Comparison of ENCODE assay signal across 11 mouse cellular contexts in genomic region chr4:65217651-65218364, GRCm38 (mm10).
A peak's percentile ranks its signal among the peaks of the same experiment; 100 is the strongest.
DNase-seq lines count a peak whose midpoint lies in the region; ATAC-seq and TF ChIP-seq lines count a peak whose summit lies in the region.
"Had no signal": no experiment of that assay in that cellular context is flagged by ENCODE, and none has a peak within 500 bp of the region (broad histone marks: within the 10 kb centered on the region; RNA-seq: fewer than 3 reads in every experiment).

No protein-coding gene starts in this region.

- no peaks in the 10 kb centered on the region for H3K36me3 ChIP-seq in heart, embryonic 15.5 days
- H3K36me3 ChIP-seq in lung, embryonic 16.5 days (ENCODE audit: control insufficient read depth, insufficient read depth, low read length): no peaks in the 10 kb centered on the region
- H3K36me3 ChIP-seq in embryonic facial prominence, embryonic 12.5 days: no peaks in the 10 kb centered on the region
- H3K36me3 ChIP-seq in limb, embryonic 14.5 days (ENCODE audit: control insufficient read depth, insufficient read depth, low read length): no peaks in the 10 kb centered on the region

- H3K27ac ChIP-seq in heart, embryonic 15.5 days: no peak overlapping the region
- H3K27ac ChIP-seq in lung, embryonic 16.5 days (ENCODE audit: low read length): peak overlapping the region; percentile 23
- peak overlapping the region; percentile 54 for H3K27ac ChIP-seq in embryonic facial prominence, embryonic 12.5 days
- H3K27ac ChIP-seq in limb, embryonic 14.5 days (replicated peaks; ENCODE audit: low read depth, low read length): no peak overlapping the region

- H3K4me3 ChIP-seq in heart, embryonic 15.5 days: no peak overlapping the region
- H3K4me3 ChIP-seq in lung, embryonic 16.5 days (ENCODE audit: low read length): no peak overlapping the region
- no peak overlapping the region for H3K4me3 ChIP-seq in lung, adult 2 months (replicated peaks; ENCODE audit: extremely low read depth, low read depth, low read length)
- H3K4me3 ChIP-seq in embryonic facial prominence, embryonic 12.5 days: no peak overlapping the region
- no peak overlapping the region for H3K4me3 ChIP-seq in limb, embryonic 14.5 days (replicated peaks; ENCODE audit: low read length)

- no peak overlapping the region for H3K9ac ChIP-seq in heart, embryonic 15.5 days
- H3K9ac ChIP-seq in lung, embryonic 16.5 days (ENCODE audit: low read length): no peak overlapping the region
- H3K9ac ChIP-seq in embryonic facial prominence, embryonic 12.5 days: no peak overlapping the region; the same call in 1 of the 2 replicates
- H3K9ac ChIP-seq in limb, embryonic 14.5 days (ENCODE audit: low read depth, low read length, severe bottlenecking): no peak overlapping the region

- DNase-seq in heart, postnatal 25 days (ENCODE audit: low spot score): no peak
- no peak for DNase-seq in lung, adult 2 months
- peak; percentile 40 for DNase-seq in limb, embryonic 14.5 days (ENCODE audit: low spot score)
- DNase-seq in thymus, postnatal 10 days (ENCODE audit: low spot score in 2 of 2): no peak
- no peak for DNase-seq in adrenal gland, postnatal 10 days
- DNase-seq: gastrocnemius, postnatal 25 days; thymus, postnatal 4 days had no signal

- TF ChIP-seq CTCF in lung, adult 2 months (IDR thresholded peaks at IDR 0.05; ENCODE audit: insufficient read depth, low read length): no peak

- 0 out of 2 replicates have a peak overlapping the region, but pooled peaks have one; percentile 5 for H3K4me2 ChIP-seq in heart, embryonic 15.5 days
- peak overlapping the region; percentile 26 for H3K4me2 ChIP-seq in lung, embryonic 16.5 days (ENCODE audit: low read depth, low read length)
- H3K4me2 ChIP-seq in embryonic facial prominence, embryonic 12.5 days (replicated peaks): peak overlapping the region; percentile 37
- peak overlapping the region; percentile 25 for H3K4me2 ChIP-seq in limb, embryonic 14.5 days (replicated peaks; ENCODE audit: low read depth, low read length, severe bottlenecking)

- H3K9me3 ChIP-seq in heart, embryonic 15.5 days (replicated peaks): no peaks in the 10 kb centered on the region
- no peaks in the 10 kb centered on the region for H3K9me3 ChIP-seq in lung, embryonic 16.5 days (ENCODE audit: control insufficient read depth, low read length)
- no peaks in the 10 kb centered on the region for H3K9me3 ChIP-seq in embryonic facial prominence, embryonic 12.5 days
- no peaks in the 10 kb centered on the region for H3K9me3 ChIP-seq in limb, embryonic 14.5 days (ENCODE audit: control insufficient read depth, low read length)

- 34% methylated on average over 9 of the region's 9 CpGs for WGBS in heart, embryonic 15.5 days
- 13% methylated on average over 9 of the region's 9 CpGs for WGBS in lung, embryonic 16.5 days
- WGBS in lung, adult 2 months: 22% methylated on average over 9 of the region's 9 CpGs
- 17% methylated on average over 9 of the region's 9 CpGs for WGBS in embryonic facial prominence, embryonic 12.5 days
- WGBS in limb, embryonic 14.5 days: 6% methylated on average over 9 of the region's 9 CpGs

- TF ChIP-seq POLR2A in lung, adult 2 months (IDR thresholded peaks at IDR 0.05; ENCODE audit: borderline replicate concordance, extremely low read depth, low read depth, low read length): no peak
- TF ChIP-seq POLR2A in limb, embryonic 14.5 days (IDR thresholded peaks at IDR 0.05; ENCODE audit: borderline replicate concordance, extremely low read depth, insufficient read depth, insufficient read length): no peak

- no peak for ATAC-seq in heart, embryonic 15.5 days (replicated peaks; ENCODE audit: insufficient number of reproducible peaks, insufficient read depth, low FRiP score, low read depth)
- ATAC-seq in lung, embryonic 16.5 days (ENCODE audit: low read depth): peak; percentile 96
- 0 out of 2 replicates have a peak, but pooled peaks have one; percentile 56 for ATAC-seq in embryonic facial prominence, embryonic 12.5 days (ENCODE audit: insufficient number of reproducible peaks, insufficient read depth, low FRiP score, low TSS enrichment)
- ATAC-seq in limb, embryonic 14.5 days (ENCODE audit: low FRiP score, low read depth): peak; percentile 55; the same call in 1 of the 2 replicates
- ATAC-seq: inflammation-experienced regulatory T-cells, adult 6 months had no signal

- H3K27me3 ChIP-seq in heart, embryonic 15.5 days: no peaks in the 10 kb centered on the region
- no peaks in the 10 kb centered on the region for H3K27me3 ChIP-seq in lung, embryonic 16.5 days (ENCODE audit: control insufficient read depth, insufficient read depth, low read depth, low read length)
- no peaks in the 10 kb centered on the region for H3K27me3 ChIP-seq in embryonic facial prominence, embryonic 12.5 days
- no peaks in the 10 kb centered on the region for H3K27me3 ChIP-seq in limb, embryonic 14.5 days (ENCODE audit: control insufficient read depth, insufficient read depth, low read length)

- intact Hi-C loops in heart, postnatal 25 days (cut with DNase I): no loop called here

- H3K4me1 ChIP-seq in heart, embryonic 15.5 days (replicated peaks): peaks cover 5% of the 10 kb centered on the region; the same call in 1 of the 2 replicates
- H3K4me1 ChIP-seq in lung, embryonic 16.5 days (replicated peaks; ENCODE audit: control insufficient read depth, insufficient read depth, low read length): peaks cover 14% of the 10 kb centered on the region
- no peaks in the 10 kb centered on the region; the same call in 1 of the 2 replicates for H3K4me1 ChIP-seq in lung, adult 2 months (ENCODE audit: control insufficient read depth, insufficient read depth, low read length)
- peaks cover 12% of the 10 kb centered on the region for H3K4me1 ChIP-seq in embryonic facial prominence, embryonic 12.5 days
- peaks cover 14% of the 10 kb centered on the region for H3K4me1 ChIP-seq in limb, embryonic 14.5 days (ENCODE audit: control insufficient read depth, insufficient read depth, low read length)

Comparison
In these comparisons a context has a peak if more than half of its experiments do, and no peak if none do; other contexts are left out.
1. H3K27ac ChIP-seq: peak in lung, embryonic 16.5 days (single experiment) and embryonic facial prominence, embryonic 12.5 days (single experiment); none in heart, embryonic 15.5 days (single experiment) and limb, embryonic 14.5 days (single experiment).
2. Peak in every context shown above with its lines, with median percentiles within 50 percentile points of each other: H3K4me2 ChIP-seq.